Mouse (Mus musculus) MEL (cell line): Measurements from ENCODE around the gene Tmem151a. TPM values are rescaled to one million over a fixed set of nuclear protein-coding genes. Genes with fewer than 3 reads are reported as not detected.

Source experiments
- DNase-seq: peaks from one replicate; pipeline ENCODE4 v3.0.0; 2011; ENCODE audit warnings: low read depth, low spot score
- H3K27ac ChIP-seq: 2 replicates; pipeline ENCODE4 v1.5.1; 2012; ENCODE audit warnings: low read depth, mild to moderate bottlenecking, control low read depth, low read length, moderate library complexity; ENCODE audit not compliant: control insufficient read depth
- H3K27me3 ChIP-seq, 2 experiments: fragments of 150-350 bp in 1 of 2; sonication (generic) in 1 of 2; 2 replicates each; pipeline ENCODE4 v1.6.1; 2012; ENCODE audit warnings: low read length in 2 of 2, mild to moderate bottlenecking in 2 of 2, improper control_type of control experiment in 1 of 2, moderate library complexity in 1 of 2; ENCODE audit not compliant: insufficient read depth in 2 of 2, control insufficient read depth in 1 of 2
- H3K36me3 ChIP-seq, 2 experiments: 2 replicates each; pipeline ENCODE4 v1.6.1; 2012 to 2014; ENCODE audit warnings: low read length in 2 of 2, improper control_type of control experiment in 1 of 2, inconsistent platforms in 1 of 2, mild to moderate bottlenecking in 1 of 2; ENCODE audit not compliant: insufficient read depth in 2 of 2, control insufficient read depth in 1 of 2
- H3K4me1 ChIP-seq, 2 experiments: fragments of 150-350 bp in 1 of 2; sonication (generic) in 1 of 2; 2 replicates each; pipeline ENCODE4 v1.6.1; 2012; ENCODE audit warnings: low read length in 2 of 2, improper control_type of control experiment in 1 of 2, mild to moderate bottlenecking in 1 of 2; ENCODE audit not compliant: insufficient read depth in 2 of 2, control insufficient read depth in 1 of 2
- H3K4me3 ChIP-seq, 2 experiments: fragments of 150-350 bp in 1 of 2; sonication (generic) in 1 of 2; 2 replicates each; pipeline ENCODE4 v1.5.1; 2012; ENCODE audit warnings: low read depth in 2 of 2, low read length in 2 of 2, mild to moderate bottlenecking in 2 of 2, moderate library complexity in 2 of 2, control low read depth in 1 of 2, improper control_type of control experiment in 1 of 2; ENCODE audit not compliant: control insufficient read depth in 1 of 2, insufficient read depth in 1 of 2
- H3K79me2 ChIP-seq: 2 replicates; pipeline ENCODE4 v1.6.1; 2012; ENCODE audit warnings: mild to moderate bottlenecking, low read length, moderate library complexity; ENCODE audit not compliant: control insufficient read depth, poor library complexity, insufficient read depth
- H3K9ac ChIP-seq: 2 replicates; pipeline ENCODE4 v1.6.1; 2012; ENCODE audit warnings: low read depth, mild to moderate bottlenecking, control low read depth, low read length, moderate library complexity; ENCODE audit not compliant: control insufficient read depth, poor library complexity, severe bottlenecking
- H3K9me3 ChIP-seq: fragments of 150-350 bp; sonication (generic); replicated peaks from 2 replicates; pipeline ENCODE4 v1.6.1; 2012; ENCODE audit warnings: mild to moderate bottlenecking, low read length, improper control_type of control experiment, moderate library complexity; ENCODE audit not compliant: insufficient read depth
- CTCF ChIP-seq, 3 experiments: IDR thresholded peaks in 2 of 3; conservative IDR thresholded peaks in 1 of 3; 2 replicates each; pipeline ENCODE4 v1.5.1; 2011 to 2012; ENCODE audit warnings: low read length in 3 of 3, low read depth in 2 of 3, mild to moderate bottlenecking in 2 of 3, improper control_type of control experiment in 1 of 3, inconsistent platforms in 1 of 3, mixed read lengths in 1 of 3, moderate library complexity in 1 of 3; ENCODE audit not compliant: control insufficient read depth in 1 of 3, insufficient read depth in 1 of 3, poor library complexity in 1 of 3, severe bottlenecking in 1 of 3
- ETS1 ChIP-seq: IDR thresholded peaks from 2 replicates; pipeline ENCODE4 v1.6.1; 2012; ENCODE audit warnings: low read depth, mild to moderate bottlenecking, inconsistent platforms, low read length, improper control_type of control experiment, moderate library complexity
- HCFC1 ChIP-seq: IDR thresholded peaks from 2 replicates; pipeline ENCODE4 v1.6.1; 2012; ENCODE audit warnings: low read depth, mild to moderate bottlenecking, inconsistent platforms, low read length, improper control_type of control experiment, moderate library complexity
- JUND ChIP-seq: IDR thresholded peaks from 2 replicates; pipeline ENCODE4 v1.6.1; 2011; ENCODE audit warnings: low read depth, mild to moderate bottlenecking, improper control_type of control experiment, low read length
- MAFK ChIP-seq: IDR thresholded peaks from 2 replicates; pipeline ENCODE4 v1.6.1; 2011; ENCODE audit warnings: low read depth, mild to moderate bottlenecking, low read length, improper control_type of control experiment, borderline replicate concordance
- MAX ChIP-seq: IDR thresholded peaks from 2 replicates; pipeline ENCODE4 v1.6.1; 2011; ENCODE audit warnings: low read length, improper control_type of control experiment
- MAZ ChIP-seq: IDR thresholded peaks from 2 replicates; pipeline ENCODE4 v1.6.1; 2012; ENCODE audit warnings: low read depth, mild to moderate bottlenecking, inconsistent platforms, low read length, improper control_type of control experiment
- MEF2A ChIP-seq: IDR thresholded peaks from 2 replicates; pipeline ENCODE4 v1.6.1; 2014; ENCODE audit warnings: low read depth, mild to moderate bottlenecking, inconsistent platforms, low read length, improper control_type of control experiment; ENCODE audit not compliant: poor library complexity, insufficient replicate concordance, severe bottlenecking; ENCODE audit errors: extremely low read depth
- NELFE ChIP-seq: IDR thresholded peaks from 2 replicates; pipeline ENCODE4 v1.6.1; 2011; ENCODE audit warnings: low read depth, low read length, improper control_type of control experiment
- NRF1 ChIP-seq: IDR thresholded peaks from 2 replicates; pipeline ENCODE4 v1.6.1; 2014; ENCODE audit warnings: low read depth, mild to moderate bottlenecking, inconsistent platforms, low read length, improper control_type of control experiment, moderate library complexity; ENCODE audit not compliant: poor library complexity, insufficient read depth, severe bottlenecking
- POLR2A ChIP-seq, 2 experiments: IDR thresholded peaks; 2 replicates each; pipeline ENCODE4 v1.6.1; 2011 to 2012; ENCODE audit warnings: low read length in 2 of 2, mild to moderate bottlenecking in 2 of 2, control low read depth in 1 of 2, improper control_type of control experiment in 1 of 2, low read depth in 1 of 2, moderate library complexity in 1 of 2; ENCODE audit not compliant: control insufficient read depth in 1 of 2, insufficient read depth in 1 of 2, poor library complexity in 1 of 2
- POLR2AphosphoS5 ChIP-seq: IDR thresholded peaks from 2 replicates; pipeline ENCODE4 v1.6.1; 2012; ENCODE audit warnings: low read depth, borderline replicate concordance, mild to moderate bottlenecking, inconsistent platforms, low read length, moderate library complexity, mixed read lengths
- RAD21 ChIP-seq: IDR thresholded peaks from 2 replicates; pipeline ENCODE4 v1.6.1; 2011; ENCODE audit warnings: mild to moderate bottlenecking, low read depth, low read length, improper control_type of control experiment
- RCOR1 ChIP-seq: IDR thresholded peaks from 2 replicates; pipeline ENCODE4 v1.6.1; 2012; ENCODE audit warnings: low read depth, mild to moderate bottlenecking, inconsistent platforms, low read length, improper control_type of control experiment
- SIN3A ChIP-seq: IDR thresholded peaks from 2 replicates; pipeline ENCODE4 v1.6.1; 2012; ENCODE audit warnings: low read length, improper control_type of control experiment, inconsistent platforms
- TBP ChIP-seq: IDR thresholded peaks from 2 replicates; pipeline ENCODE4 v1.8.0; 2011; ENCODE audit warnings: low read depth, low read length, improper control_type of control experiment
- TCF12 ChIP-seq: IDR thresholded peaks from 2 replicates; pipeline ENCODE4 v1.6.1; 2014; ENCODE audit warnings: low read depth, mild to moderate bottlenecking, inconsistent platforms, low read length, improper control_type of control experiment, moderate library complexity
- UBTF ChIP-seq: IDR thresholded peaks from 2 replicates; pipeline ENCODE4 v1.6.1; 2012; ENCODE audit warnings: low read depth, mild to moderate bottlenecking, inconsistent platforms, low read length, improper control_type of control experiment, moderate library complexity, borderline replicate concordance; ENCODE audit not compliant: insufficient read depth
- USF1 ChIP-seq: IDR thresholded peaks from 2 replicates; pipeline ENCODE4 v1.6.1; 2014; ENCODE audit warnings: low read depth, mild to moderate bottlenecking, inconsistent platforms, low read length, improper control_type of control experiment, moderate library complexity
- USF2 ChIP-seq, 2 experiments: IDR thresholded peaks; 2 replicates each; pipeline ENCODE4 v1.6.1; 2011 to 2012; ENCODE audit warnings: improper control_type of control experiment in 2 of 2, low read length in 2 of 2, borderline replicate concordance in 1 of 2, inconsistent platforms in 1 of 2, low read depth in 1 of 2, mild to moderate bottlenecking in 1 of 2; ENCODE audit not compliant: insufficient read depth in 1 of 2
- ZKSCAN1 ChIP-seq: IDR thresholded peaks from 2 replicates; pipeline ENCODE4 v1.6.1; 2012; ENCODE audit warnings: low read depth, mild to moderate bottlenecking, inconsistent platforms, low read length, improper control_type of control experiment, moderate library complexity
- polyA plus RNA-seq, 2 experiments: library from polyadenylated mRNA; stranded (reverse) in 1 of 2; unstranded in 1 of 2; fragments of >175 nt in 1 of 2; fragments of >200 nt in 1 of 2; gene quantifications; 2 replicates each; pipeline versions ENCODE4 v1.2.1 to v1.2.4; 2012; ENCODE audit warnings: low replicate concordance in 2 of 2, low read depth in 1 of 2; ENCODE audit not compliant: insufficient read length in 2 of 2, insufficient read depth in 1 of 2, missing spikeins in 1 of 2
- total RNA-seq: library from RNA; depleted of rRNA; stranded (reverse); fragments of 300-350 nt; gene quantifications from 2 replicates; pipeline ENCODE4 v1.2.3, GENCODE M21; 2012

Tmem151a gene
- total and polyA plus RNA-seq, 3 experiments, result 0.63 TPM; not detected in 2

- H3K9ac ChIP-seq, result no peak overlapping the region
- H3K36me3 ChIP-seq, result peaks cover 0 to 4% of the 10 kb centered on the region in 2 experiments; a peak in 2 of 4 replicates
- no peak for TF ChIP-seq TCF12
- no peak for TF ChIP-seq MAZ
- TF ChIP-seq TBP, result no peak
- TF ChIP-seq POLR2AphosphoS5, result no peak
- TF ChIP-seq NELFE, result no peak
- TF ChIP-seq ETS1, result no peak
- no peak for TF ChIP-seq SIN3A
- TF ChIP-seq POLR2A (IDR thresholded peaks at IDR 0.05; ENCODE audit: control insufficient read depth in 1 of 2, insufficient read depth in 1 of 2, low read depth in 1 of 2, low read length in 2 of 2, poor library complexity in 1 of 2), result no peak
- no peak for TF ChIP-seq JUND
- TF ChIP-seq USF2 (IDR thresholded peaks at IDR 0.05; ENCODE audit: borderline replicate concordance in 1 of 2, insufficient read depth in 1 of 2, low read depth in 1 of 2, low read length in 2 of 2), result no peak
- TF ChIP-seq, all 39 proteins: peak for 0
- Histone ChIP-seq H3K27me3 (no peaks in the 10 kb centered on the region), H3K4me3 (no peak overlapping the region), H3K79me2 (peaks cover 2% of the 10 kb centered on the region; the same call in 1 of the 2 replicates), H3K9me3 (no peaks in the 10 kb centered on the region), H3K27ac (no peak overlapping the region), H3K4me1 (peaks cover 0 to 19% of the 10 kb centered on the region in 2 experiments; a peak in 2 of 4 replicates)
- DNase-seq, result no peak
Observed at GRCm38 (mm10) chr19:5093481-5094242, 8.3 kb upstream of the Tmem151a start.

DNA sequence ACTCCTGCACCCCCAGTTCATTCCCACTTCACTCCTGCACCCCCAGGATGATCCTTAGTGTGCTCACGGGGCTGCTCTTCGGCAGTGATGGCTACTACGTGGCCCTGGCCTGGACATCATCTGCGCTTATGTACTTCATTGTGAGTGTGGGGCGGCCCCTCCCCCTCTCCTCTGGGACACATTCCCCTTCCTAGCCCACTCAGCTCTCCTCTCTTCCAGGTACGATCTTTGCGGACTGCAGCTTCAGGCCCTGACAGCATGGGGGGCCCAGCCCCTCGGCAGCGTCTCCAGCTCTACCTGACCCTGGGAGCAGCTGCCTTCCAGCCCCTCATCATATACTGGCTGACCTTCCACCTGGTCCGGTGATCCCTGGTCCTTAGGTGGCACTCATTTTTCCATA lies 6.8 kb upstream of the Tmem151a start:
- peaks cover 0 to 25% of the 10 kb centered on the region in 2 experiments; a peak in 2 of 4 replicates for H3K4me1 ChIP-seq
- H3K27ac ChIP-seq, result no peak overlapping the region
- no peak overlapping the region for H3K4me3 ChIP-seq
- H3K27me3 ChIP-seq, result no peaks in the 10 kb centered on the region
- DNase-seq, result no peak
- H3K9me3 ChIP-seq, result no peaks in the 10 kb centered on the region
- TF ChIP-seq NRF1 (no peak), USF2 (IDR thresholded peaks at IDR 0.05; ENCODE audit: borderline replicate concordance in 1 of 2, insufficient read depth in 1 of 2, low read depth in 1 of 2, low read length in 2 of 2) (no peak), POLR2A (IDR thresholded peaks at IDR 0.05; ENCODE audit: control insufficient read depth in 1 of 2, insufficient read depth in 1 of 2, low read depth in 1 of 2, low read length in 2 of 2, poor library complexity in 1 of 2) (no peak), POLR2AphosphoS5 (no peak), SIN3A (no peak), HCFC1 (no peak), ETS1 (no peak), TCF12 (no peak), CTCF (IDR thresholded peaks at IDR 0.05 in 2 of 3, conservative IDR thresholded peaks at IDR 0.05 in 1 of 3; ENCODE audit: control insufficient read depth in 1 of 3, insufficient read depth in 1 of 3, low read depth in 2 of 3, low read length in 3 of 3, poor library complexity in 1 of 3, severe bottlenecking in 1 of 3) (no peak), RAD21 (no peak), MEF2A (no peak), USF1 (no peak), RCOR1 (no peak), MAX (no peak), ZKSCAN1 (no peak), UBTF (no peak), MAFK (no peak)
- no peak overlapping the region for H3K9ac ChIP-seq
- peaks cover 3% of the 10 kb centered on the region; the same call in 1 of the 2 replicates for H3K79me2 ChIP-seq
- peaks cover 0 to 4% of the 10 kb centered on the region in 2 experiments; a peak in 2 of 4 replicates for H3K36me3 ChIP-seq
